Mouse (Mus musculus): Measurements from ENCODE around the gene Zbtb4. TPM values are rescaled to one million over a fixed set of nuclear protein-coding genes. Genes with fewer than 3 reads are reported as not detected.

The Zbtb4 gene
- polyA plus RNA-seq, 1 experiment: 13.8 TPM

- TF ChIP-seq CTCF (IDR thresholded peaks at IDR 0.05; ENCODE audit: control insufficient read depth, insufficient read depth, low read length): no peak
- TF ChIP-seq POLR2A (IDR thresholded peaks at IDR 0.05; ENCODE audit: borderline replicate concordance, control insufficient read depth, low read depth, low read length): no peak
- WGBS: 74% methylated on average over 4 of the region's 4 CpGs
- H3K4me3 ChIP-seq (replicated peaks; ENCODE audit: control insufficient read depth, low read depth, low read length): no peak overlapping the region
- H3K4me1 ChIP-seq (ENCODE audit: control insufficient read depth, insufficient read depth, low read length): no peaks in the 10 kb centered on the region; the same call in 1 of the 2 replicates
- no peak overlapping the region for H3K27ac ChIP-seq (ENCODE audit: control insufficient read depth, insufficient read depth, low read depth, low read length, poor library complexity)
Measured at GRCm38 (mm10) chr11:69781828-69782227, 16.1 kb downstream of the Zbtb4 start.

DNA sequence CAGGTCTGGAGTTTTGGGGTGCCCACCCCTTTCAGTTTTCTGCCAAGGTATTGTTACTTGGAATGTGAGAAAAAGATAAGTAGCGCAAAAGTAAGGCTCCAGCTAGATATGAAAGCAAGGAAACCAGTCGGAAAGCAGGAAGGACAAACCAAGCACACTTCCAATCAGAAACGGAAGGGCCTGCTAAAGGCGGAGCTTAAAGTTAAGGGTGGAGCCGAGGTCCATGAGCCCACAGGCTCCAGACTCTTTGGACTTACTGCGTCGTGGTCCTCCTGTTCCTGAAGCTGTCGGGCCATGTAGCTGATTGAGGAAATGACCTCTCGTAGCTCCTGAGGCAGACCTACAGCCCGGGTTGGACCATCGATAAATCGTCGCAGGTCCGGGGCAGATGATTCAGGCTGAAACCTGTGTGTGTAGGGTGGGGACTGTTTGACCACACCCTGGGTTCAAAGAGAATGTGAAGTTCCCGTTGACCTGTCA is 19.1 kb downstream of the Zbtb4 start:
- 43% methylated on average over 15 of the region's 15 CpGs for WGBS
- H3K4me1 ChIP-seq (ENCODE audit: control insufficient read depth, insufficient read depth, low read length): no peaks in the 10 kb centered on the region; the same call in 1 of the 2 replicates
- H3K27ac ChIP-seq (ENCODE audit: control insufficient read depth, insufficient read depth, low read depth, low read length, poor library complexity): no peak overlapping the region
- H3K4me3 ChIP-seq (replicated peaks; ENCODE audit: control insufficient read depth, low read depth, low read length): peak overlapping the region; percentile 32
- TF ChIP-seq CTCF (IDR thresholded peaks at IDR 0.05; ENCODE audit: control insufficient read depth, insufficient read depth, low read length) (no peak), POLR2A (IDR thresholded peaks at IDR 0.05; ENCODE audit: borderline replicate concordance, control insufficient read depth, low read depth, low read length) (no peak)

GRCm38 (mm10) chr11:69787306-69787705 is 21.6 kb downstream of the Zbtb4 start:
- H3K27ac ChIP-seq (ENCODE audit: control insufficient read depth, insufficient read depth, low read depth, low read length, poor library complexity): no peak overlapping the region
- TF ChIP-seq CTCF (IDR thresholded peaks at IDR 0.05; ENCODE audit: control insufficient read depth, insufficient read depth, low read length) (no peak), POLR2A (IDR thresholded peaks at IDR 0.05; ENCODE audit: borderline replicate concordance, control insufficient read depth, low read depth, low read length) (no peak)
- no peaks in the 10 kb centered on the region; the same call in 1 of the 2 replicates for H3K4me1 ChIP-seq (ENCODE audit: control insufficient read depth, insufficient read depth, low read length)
- H3K4me3 ChIP-seq (replicated peaks; ENCODE audit: control insufficient read depth, low read depth, low read length): no peak overlapping the region
- 75% methylated on average over 5 of the region's 5 CpGs for WGBS

- no peaks in the 10 kb centered on the region; the same call in 1 of the 2 replicates for H3K4me1 ChIP-seq (ENCODE audit: control insufficient read depth, insufficient read depth, low read length)
- H3K27ac ChIP-seq (ENCODE audit: control insufficient read depth, insufficient read depth, low read depth, low read length, poor library complexity): no peak overlapping the region
- TF ChIP-seq CTCF (IDR thresholded peaks at IDR 0.05; ENCODE audit: control insufficient read depth, insufficient read depth, low read length): no peak
- TF ChIP-seq POLR2A (IDR thresholded peaks at IDR 0.05; ENCODE audit: borderline replicate concordance, control insufficient read depth, low read depth, low read length): no peak
- H3K4me3 ChIP-seq (replicated peaks; ENCODE audit: control insufficient read depth, low read depth, low read length): no peak overlapping the region
- 86% methylated on average over 5 of the region's 5 CpGs for WGBS
Measured at GRCm38 (mm10) chr11:69789431-69789830, 23.7 kb downstream of the Zbtb4 start.

- 67% methylated on average over 5 of the region's 5 CpGs for WGBS
- Histone ChIP-seq H3K27ac (ENCODE audit: control insufficient read depth, insufficient read depth, low read depth, low read length, poor library complexity) (no peak overlapping the region), H3K4me1 (ENCODE audit: control insufficient read depth, insufficient read depth, low read length) (no peaks in the 10 kb centered on the region), H3K4me3 (replicated peaks; ENCODE audit: control insufficient read depth, low read depth, low read length) (no peak overlapping the region)
- TF ChIP-seq POLR2A (IDR thresholded peaks at IDR 0.05; ENCODE audit: borderline replicate concordance, control insufficient read depth, low read depth, low read length): no peak
- TF ChIP-seq CTCF (IDR thresholded peaks at IDR 0.05; ENCODE audit: control insufficient read depth, insufficient read depth, low read length): no peak
Measured at GRCm38 (mm10) chr11:69791420-69791819, 25.7 kb downstream of the Zbtb4 start.

DNA sequence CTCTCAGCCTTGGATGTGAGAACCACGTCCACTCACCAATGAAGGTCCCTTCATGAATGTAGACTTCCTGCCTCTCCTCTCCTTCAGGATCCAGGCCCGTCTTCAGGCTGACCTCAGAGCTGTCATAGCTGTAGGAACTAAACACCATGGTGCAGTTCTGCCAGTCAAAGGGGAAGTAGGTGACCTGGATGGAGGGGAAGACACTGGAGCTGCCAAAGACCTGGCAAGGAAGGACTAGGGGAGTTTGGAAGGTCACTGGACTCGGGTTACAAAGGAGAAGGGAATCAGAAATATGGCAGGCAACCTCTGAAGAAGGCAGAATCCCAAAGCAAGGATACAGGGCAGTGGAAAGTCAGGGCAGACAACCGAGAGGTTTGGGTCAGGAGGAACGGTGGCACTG is 27.7 kb downstream of the Zbtb4 start:
- WGBS: 65% methylated on average over 5 of the region's 5 CpGs
- TF ChIP-seq CTCF (IDR thresholded peaks at IDR 0.05; ENCODE audit: control insufficient read depth, insufficient read depth, low read length) (no peak), POLR2A (IDR thresholded peaks at IDR 0.05; ENCODE audit: borderline replicate concordance, control insufficient read depth, low read depth, low read length) (no peak)
- Histone ChIP-seq H3K27ac (ENCODE audit: control insufficient read depth, insufficient read depth, low read depth, low read length, poor library complexity) (no peak overlapping the region), H3K4me1 (ENCODE audit: control insufficient read depth, insufficient read depth, low read length) (no peaks in the 10 kb centered on the region), H3K4me3 (replicated peaks; ENCODE audit: control insufficient read depth, low read depth, low read length) (no peak overlapping the region)

DNA sequence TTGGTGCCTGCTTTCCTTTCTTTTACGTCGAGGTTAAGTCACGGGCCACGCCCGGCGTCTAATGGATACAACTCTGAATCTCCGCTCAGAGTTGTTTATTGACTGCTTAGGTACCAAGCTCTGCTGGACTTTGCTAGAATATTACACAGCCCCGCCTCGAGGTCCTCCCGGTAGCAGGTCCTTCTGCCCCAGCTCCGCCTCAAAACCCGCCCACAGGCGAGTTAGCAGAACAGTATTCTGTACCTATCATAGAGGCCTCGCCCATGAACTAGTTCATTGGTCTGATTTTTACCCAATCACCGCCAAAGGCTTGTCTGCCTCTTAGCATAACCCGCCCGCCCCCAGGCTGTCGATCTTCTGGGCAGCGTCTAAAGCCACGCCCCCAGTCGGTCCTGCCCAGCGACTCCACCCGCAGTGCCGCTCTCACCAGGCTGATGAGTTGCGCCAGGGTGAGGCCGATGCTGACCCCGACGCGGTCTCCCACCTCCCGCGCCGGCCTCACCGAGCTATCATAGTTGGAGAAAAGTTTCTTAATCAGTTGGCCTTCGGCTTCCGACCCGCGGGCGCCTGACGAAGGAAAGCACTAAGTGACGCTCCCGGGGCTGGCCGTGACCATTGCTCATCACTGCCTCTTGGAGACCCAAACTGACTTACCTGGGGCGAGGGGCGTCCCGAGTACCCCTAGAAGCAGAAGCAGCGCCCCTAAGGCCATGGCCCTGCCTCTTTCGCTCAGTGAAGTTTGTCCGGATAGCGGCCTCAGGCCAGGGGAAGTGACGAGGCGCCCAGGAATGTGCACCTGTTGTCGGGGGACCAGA is 29.7 kb downstream of the Zbtb4 start, which contains the start of gene Chrnb1:
Gene Chrnb1, minus strand, starts transcription at position 776 of the 815 bp plus-strand sequence.
- H3K27ac ChIP-seq (ENCODE audit: control insufficient read depth, insufficient read depth, low read depth, low read length, poor library complexity): peak within 1 kb of the TSS; percentile 30
- peaks cover 1% of the 10 kb centered on the region; the same call in 1 of the 2 replicates for H3K4me1 ChIP-seq (ENCODE audit: control insufficient read depth, insufficient read depth, low read length)
- 2% methylated on average over 52 of the region's 52 CpGs for WGBS
- TF ChIP-seq CTCF (IDR thresholded peaks at IDR 0.05; ENCODE audit: control insufficient read depth, insufficient read depth, low read length): peak; percentile 11; the same call in 1 of the 2 replicates
- peak; percentile 76 for TF ChIP-seq POLR2A (IDR thresholded peaks at IDR 0.05; ENCODE audit: borderline replicate concordance, control insufficient read depth, low read depth, low read length)
- H3K4me3 ChIP-seq (replicated peaks; ENCODE audit: control insufficient read depth, low read depth, low read length): peak within 1 kb of the TSS; percentile 69

DNA sequence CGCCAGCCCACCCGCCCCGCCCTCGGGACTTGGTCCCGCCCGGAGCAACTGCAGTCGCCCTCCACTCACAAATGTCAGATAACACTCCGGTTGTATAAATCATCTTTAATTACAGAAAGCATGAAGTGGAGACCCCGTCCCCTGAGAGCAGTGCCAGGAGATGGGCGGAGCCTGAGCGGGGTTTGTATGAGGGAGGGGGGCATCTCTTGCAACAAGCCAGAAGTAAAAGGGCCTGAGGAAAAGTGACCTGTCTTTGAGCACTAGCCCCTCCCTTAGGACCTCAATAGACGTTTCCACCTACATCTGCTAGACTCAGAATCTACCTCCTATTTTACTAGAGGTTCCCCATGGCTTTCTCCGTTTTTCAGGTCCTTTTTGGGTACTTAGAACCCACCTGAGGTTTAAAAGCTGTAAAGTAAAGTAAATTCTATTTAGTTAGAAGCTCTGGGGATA is 30.3 kb downstream of the Zbtb4 start:
- Histone ChIP-seq H3K27ac (ENCODE audit: control insufficient read depth, insufficient read depth, low read depth, low read length, poor library complexity) (no peak overlapping the region), H3K4me3 (replicated peaks; ENCODE audit: control insufficient read depth, low read depth, low read length) (no peak overlapping the region), H3K4me1 (ENCODE audit: control insufficient read depth, insufficient read depth, low read length) (peaks cover 1% of the 10 kb centered on the region; the same call in 1 of the 2 replicates)
- 5% methylated on average over 13 of the region's 13 CpGs for WGBS
- TF ChIP-seq CTCF (IDR thresholded peaks at IDR 0.05; ENCODE audit: control insufficient read depth, insufficient read depth, low read length) (no peak), POLR2A (IDR thresholded peaks at IDR 0.05; ENCODE audit: borderline replicate concordance, control insufficient read depth, low read depth, low read length) (no peak)

All from bone marrow, adult 2 months (tissue).